Mouse (Mus musculus): Measurements from ENCODE around the gene Gnai1.

Gene Gnai1

GRCm38 (mm10) chr5:18288079-18288478, 72.1 kb downstream of the Gnai1 start:
- in situ Hi-C loops (cut with MseI, MboI), result no loop called here

- in situ Hi-C loops (cut with MseI, MboI), result no loop called here
Measured at GRCm38 (mm10) chr5:18282095-18282494, 78.1 kb downstream of the Gnai1 start.

DNA sequence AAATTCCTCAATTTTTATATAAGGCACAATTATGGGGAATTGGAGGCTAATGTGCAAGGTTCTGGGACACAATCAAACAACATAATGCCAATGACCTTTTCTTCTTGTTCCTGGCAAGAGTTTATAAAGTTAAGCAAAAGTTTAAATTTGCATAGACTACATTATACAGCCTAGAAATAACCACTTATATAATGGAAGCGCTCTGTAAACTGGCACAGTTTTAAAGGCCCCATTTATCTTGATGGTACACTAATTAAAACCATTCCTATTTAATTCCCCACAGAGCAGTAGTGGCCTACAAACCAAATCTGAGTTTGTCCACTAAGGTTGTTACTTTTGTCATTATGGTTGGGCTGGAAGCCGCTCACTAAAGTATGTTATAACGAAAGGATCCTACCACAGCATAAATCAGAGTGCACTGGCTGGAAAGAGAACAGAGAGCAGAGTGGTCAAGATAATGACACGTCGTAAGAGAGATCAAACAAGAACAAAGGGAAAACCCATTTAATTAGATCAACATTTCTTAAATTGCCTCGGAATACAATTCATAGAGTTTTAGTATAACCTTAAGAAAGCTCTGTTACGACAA, 85.7 kb downstream of the Gnai1 start:
- in situ Hi-C loops (cut with MseI, MboI), result no loop called here

GRCm38 (mm10) chr5:18273291-18274284, 86.6 kb downstream of the Gnai1 start:
- in situ Hi-C loops (cut with MseI, MboI), result no loop called here

- in situ Hi-C loops (cut with MseI, MboI), result no loop called here
Measured at GRCm38 (mm10) chr5:18250379-18251017, 109.7 kb downstream of the Gnai1 start.

- in situ Hi-C loops (cut with MseI, MboI), result no loop called here
Measured at GRCm38 (mm10) chr5:18249132-18249531, 111.0 kb downstream of the Gnai1 start.

GRCm38 (mm10) chr5:18229396-18229795, 130.8 kb downstream of the Gnai1 start:
- in situ Hi-C loops (cut with MseI, MboI), result no loop called here

DNA sequence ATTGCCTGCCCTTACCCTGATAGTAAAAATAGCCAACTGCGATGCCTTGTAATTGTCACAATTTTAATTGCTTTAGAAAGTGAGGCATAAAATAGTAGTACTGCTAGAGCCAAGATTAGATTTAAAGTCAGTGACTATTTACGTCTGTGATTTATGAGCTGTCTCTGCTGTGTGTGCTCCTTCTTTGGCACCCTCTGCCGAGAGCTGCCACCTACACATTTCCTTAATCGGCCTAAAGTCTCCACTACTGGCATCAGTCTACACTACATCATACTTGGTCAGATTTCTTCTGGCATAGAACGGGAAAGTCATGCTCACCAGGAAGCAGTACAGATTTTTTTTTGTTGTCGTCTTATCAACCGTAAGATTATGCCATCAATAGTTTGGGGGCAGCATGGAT, 131.3 kb downstream of the Gnai1 start:
- in situ Hi-C loops (cut with MseI, MboI), result no loop called here

- in situ Hi-C loops (cut with MseI, MboI), result no loop called here
Measured at GRCm38 (mm10) chr5:18220873-18221272, 139.3 kb downstream of the Gnai1 start.

GRCm38 (mm10) chr5:18218292-18218691, 141.9 kb downstream of the Gnai1 start:
- in situ Hi-C loops (cut with MseI, MboI), result no loop called here

DNA sequence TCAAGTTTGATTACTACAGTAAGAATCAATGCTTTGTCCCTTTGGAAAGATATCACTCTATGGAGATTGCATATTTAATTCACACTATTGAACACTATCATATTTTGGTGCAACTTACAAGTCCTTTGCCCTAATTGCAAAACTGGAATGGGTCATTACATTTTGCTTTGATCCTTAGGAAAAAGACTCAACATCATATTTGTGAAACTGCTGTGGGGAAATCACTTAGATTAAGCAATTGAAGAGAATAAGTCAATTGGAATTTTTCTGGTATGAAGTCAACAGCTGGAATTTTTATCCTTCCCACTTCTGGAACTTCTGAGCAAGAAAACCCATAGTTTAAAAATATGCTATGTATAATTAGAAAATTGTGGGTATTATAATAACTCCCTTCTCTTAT, 142.3 kb downstream of the Gnai1 start:
- in situ Hi-C loops (cut with MseI, MboI), result no loop called here
